Mouse (Mus musculus) left cerebral cortex, adult 9 months (tissue): Measurements from ENCODE around the gene Vps8.
A peak's percentile ranks its signal among the peaks of the same experiment; 100 is the strongest.
"Not testable (repeated sequence)": the region's sequence is repeated elsewhere in the genome, so short reads cannot be mapped to it uniquely, and the experiment has no call there.

Experiments used
- DNase-seq, 2 experiments: peaks; one replicate each; pipeline ENCODE4 v3.0.0; 2022; ENCODE audit warnings: low spot score in 2 of 2

The Vps8 gene

GRCm38 (mm10) chr16:21665423-21665986, 242.6 kb downstream of the Vps8 start:
- no peak for DNase-seq

- no peak for DNase-seq
Observed at GRCm38 (mm10) chr16:21671878-21672277, 249.0 kb downstream of the Vps8 start.

DNA sequence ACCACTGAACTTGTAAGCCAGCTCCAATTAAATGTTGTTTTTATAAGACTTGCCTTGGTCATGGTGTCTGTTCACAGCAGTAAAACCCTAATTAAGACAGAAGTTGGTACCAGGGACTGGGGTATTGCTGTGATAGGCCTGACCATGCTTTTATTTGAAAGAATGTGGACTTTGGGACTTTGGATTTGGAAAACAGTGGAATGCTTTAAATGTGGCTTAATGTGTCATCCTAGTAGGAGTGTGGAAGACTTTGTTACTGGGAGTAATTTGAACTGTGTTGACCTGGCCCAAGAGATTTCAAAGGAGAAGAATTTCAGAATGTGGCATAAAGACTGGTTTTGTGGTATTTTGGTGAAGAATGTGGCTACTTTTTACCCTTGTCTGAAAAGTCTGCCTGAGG, 250.1 kb downstream of the Vps8 start:
- DNase-seq, result not testable (repeated sequence)

- not testable (repeated sequence) for DNase-seq
Observed at GRCm38 (mm10) chr16:21673651-21674050, 250.7 kb downstream of the Vps8 start.

DNA sequence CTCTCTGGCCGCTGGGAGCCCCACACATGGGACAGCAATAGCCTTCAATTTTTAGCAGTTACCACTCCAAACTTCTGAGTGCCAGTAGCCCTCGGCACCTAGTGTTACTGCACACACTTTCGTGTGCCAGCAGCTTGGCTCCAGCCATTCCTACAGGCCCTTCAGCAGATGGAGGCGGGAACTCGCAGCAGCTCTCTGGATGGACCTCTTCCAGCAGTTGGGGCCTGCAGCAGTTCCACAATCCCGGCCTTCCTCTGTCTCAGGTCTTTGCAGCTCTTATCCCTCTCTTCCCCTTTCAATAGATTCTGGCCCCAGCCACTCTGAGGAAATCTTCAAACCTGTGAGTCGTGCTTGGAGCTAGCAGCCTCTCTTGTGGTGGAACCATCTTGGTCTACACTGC, 253.9 kb downstream of the Vps8 start:
- DNase-seq, result no peak

DNA sequence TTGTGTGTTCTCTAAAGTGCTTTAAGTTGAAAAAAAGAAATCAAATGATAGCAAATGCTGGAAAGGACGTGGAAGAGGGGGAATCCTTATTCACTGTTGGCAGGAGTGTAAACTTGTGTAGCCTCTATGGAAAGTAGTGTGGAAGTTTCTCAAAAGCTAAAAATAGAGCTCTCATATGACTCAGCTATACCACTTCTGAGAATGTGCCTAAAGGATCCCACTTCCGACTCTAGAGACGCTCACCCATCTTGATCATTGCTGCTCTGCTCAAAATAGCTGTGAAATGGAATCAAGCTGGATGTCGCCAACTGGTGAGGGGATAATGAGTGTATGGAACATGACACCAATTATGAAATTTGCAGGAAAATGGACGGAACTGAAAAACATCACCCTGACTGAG, 264.5 kb downstream of the Vps8 start:
- DNase-seq, result no peak

- no peak for DNase-seq
Observed at GRCm38 (mm10) chr16:21689141-21689540, 266.2 kb downstream of the Vps8 start.

DNA sequence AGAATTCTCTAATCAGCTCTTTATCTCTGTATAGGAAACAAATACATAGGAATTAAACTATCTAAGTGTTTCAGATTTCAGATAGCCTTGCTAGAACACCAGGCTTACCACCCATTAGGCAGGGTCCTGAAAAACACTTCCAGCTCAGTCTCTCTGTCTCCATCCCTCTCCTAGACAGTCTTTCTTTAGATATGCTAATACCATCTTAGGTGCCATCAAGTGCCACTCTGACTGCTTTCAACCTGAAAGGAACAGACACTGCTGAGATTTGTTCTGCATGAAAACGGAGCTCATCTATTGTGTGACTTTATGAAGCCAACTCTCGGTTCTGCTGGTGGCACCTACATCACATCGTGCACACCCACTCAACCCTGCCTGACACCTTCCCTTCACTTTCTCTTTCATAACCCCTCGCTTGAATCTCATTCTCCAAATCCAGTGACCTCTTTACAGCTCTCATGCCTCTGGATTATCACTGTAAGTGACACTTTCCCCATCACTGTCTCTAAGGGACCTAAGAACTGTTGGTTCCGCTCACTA, 267.4 kb downstream of the Vps8 start:
- DNase-seq, result peak in 1 of 2 experiments; percentile 48

GRCm38 (mm10) chr16:21693981-21694462, 271.1 kb downstream of the Vps8 start:
- DNase-seq, result peak; percentile 18 to 56
